Mouse (Mus musculus): ENCODE data around the gene Gpat3. TPM values are rescaled to one million over a fixed set of nuclear protein-coding genes. Genes with fewer than 3 reads are reported as not detected.

Gene Gpat3
- total and polyA plus RNA-seq, 2 experiments: 2.0 to 6.7 TPM

DNA sequence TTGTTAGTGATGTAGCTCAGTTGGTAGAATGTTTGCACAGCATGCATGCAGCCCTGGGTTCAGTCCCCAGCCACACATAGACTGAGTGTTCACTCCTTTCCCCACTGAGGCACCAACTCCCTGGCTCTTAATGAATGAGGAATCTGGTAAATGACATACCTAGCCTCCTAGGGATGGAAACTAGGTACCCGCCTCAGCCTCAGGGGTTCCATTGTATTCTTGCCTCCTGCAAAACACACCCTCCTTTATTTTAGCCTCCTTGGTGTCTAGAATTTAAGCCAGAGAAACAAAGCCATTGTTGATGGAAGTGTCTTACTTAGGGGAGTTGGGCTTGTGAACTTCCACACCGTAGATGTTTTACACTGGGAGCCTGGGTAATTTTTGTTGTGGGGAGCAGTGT is 17.6 kb downstream of the Gpat3 start:
- H3K36me3 ChIP-seq (ENCODE audit: control insufficient read depth, insufficient read depth, low read length): no peaks in the 10 kb centered on the region
- no peak overlapping the region for H3K27ac ChIP-seq (replicated peaks; ENCODE audit: insufficient read depth, low read depth, low read length)
- no peaks in the 10 kb centered on the region for H3K79me2 ChIP-seq (ENCODE audit: control insufficient read depth, insufficient read depth, low read length)
- no peaks in the 10 kb centered on the region for H3K27me3 ChIP-seq (ENCODE audit: control insufficient read depth, insufficient read depth, low read length)
- peaks cover 10% of the 10 kb centered on the region for H3K4me1 ChIP-seq (ENCODE audit: control insufficient read depth, insufficient read depth, low read length)
- TF ChIP-seq POLR2A (IDR thresholded peaks at IDR 0.05; ENCODE audit: extremely low read depth, insufficient read depth, low read length) (no peak), CTCF (IDR thresholded peaks at IDR 0.05; ENCODE audit: low read depth, low read length) (no peak)
- 95% methylated on average over 2 of the region's 2 CpGs for WGBS
- no peak for DNase-seq (ENCODE audit: extremely low read depth, low read depth, low spot score)
- no peak overlapping the region for H3K4me3 ChIP-seq (ENCODE audit: insufficient read depth, low read depth, low read length)
- no peak overlapping the region for H3K9ac ChIP-seq (ENCODE audit: low read depth, low read length)

- no peak for TF ChIP-seq CTCF (IDR thresholded peaks at IDR 0.05; ENCODE audit: low read depth, low read length)
- Histone ChIP-seq H3K27ac (replicated peaks; ENCODE audit: insufficient read depth, low read depth, low read length) (no peak overlapping the region), H3K4me3 (ENCODE audit: insufficient read depth, low read depth, low read length) (no peak overlapping the region), H3K27me3 (ENCODE audit: control insufficient read depth, insufficient read depth, low read length) (no peaks in the 10 kb centered on the region), H3K9ac (ENCODE audit: low read depth, low read length) (no peak overlapping the region), H3K4me1 (ENCODE audit: control insufficient read depth, insufficient read depth, low read length) (peaks cover 10% of the 10 kb centered on the region), H3K36me3 (ENCODE audit: control insufficient read depth, insufficient read depth, low read length) (no peaks in the 10 kb centered on the region), H3K79me2 (ENCODE audit: control insufficient read depth, insufficient read depth, low read length) (no peaks in the 10 kb centered on the region)
- DNase-seq (ENCODE audit: extremely low read depth, low read depth, low spot score): peak; percentile 86
- WGBS: 18% methylated on average over 6 of the region's 6 CpGs
Observed at GRCm38 (mm10) chr5:100864438-100864837, 18.9 kb downstream of the Gpat3 start.

GRCm38 (mm10) chr5:100866183-100866582 is 20.7 kb downstream of the Gpat3 start:
- no peaks in the 10 kb centered on the region for H3K79me2 ChIP-seq (ENCODE audit: control insufficient read depth, insufficient read depth, low read length)
- H3K27ac ChIP-seq (replicated peaks; ENCODE audit: insufficient read depth, low read depth, low read length): no peak overlapping the region
- no peaks in the 10 kb centered on the region for H3K27me3 ChIP-seq (ENCODE audit: control insufficient read depth, insufficient read depth, low read length)
- no peak overlapping the region for H3K4me3 ChIP-seq (ENCODE audit: insufficient read depth, low read depth, low read length)
- no peak overlapping the region for H3K9ac ChIP-seq (ENCODE audit: low read depth, low read length)
- WGBS: 17% methylated on average over 2 of the region's 2 CpGs
- TF ChIP-seq CTCF (IDR thresholded peaks at IDR 0.05; ENCODE audit: low read depth, low read length): no peak
- peak; percentile 48 for DNase-seq (ENCODE audit: extremely low read depth, low read depth, low spot score)
- H3K36me3 ChIP-seq (ENCODE audit: control insufficient read depth, insufficient read depth, low read length): no peaks in the 10 kb centered on the region
- H3K4me1 ChIP-seq (ENCODE audit: control insufficient read depth, insufficient read depth, low read length): peaks cover 9% of the 10 kb centered on the region

DNA sequence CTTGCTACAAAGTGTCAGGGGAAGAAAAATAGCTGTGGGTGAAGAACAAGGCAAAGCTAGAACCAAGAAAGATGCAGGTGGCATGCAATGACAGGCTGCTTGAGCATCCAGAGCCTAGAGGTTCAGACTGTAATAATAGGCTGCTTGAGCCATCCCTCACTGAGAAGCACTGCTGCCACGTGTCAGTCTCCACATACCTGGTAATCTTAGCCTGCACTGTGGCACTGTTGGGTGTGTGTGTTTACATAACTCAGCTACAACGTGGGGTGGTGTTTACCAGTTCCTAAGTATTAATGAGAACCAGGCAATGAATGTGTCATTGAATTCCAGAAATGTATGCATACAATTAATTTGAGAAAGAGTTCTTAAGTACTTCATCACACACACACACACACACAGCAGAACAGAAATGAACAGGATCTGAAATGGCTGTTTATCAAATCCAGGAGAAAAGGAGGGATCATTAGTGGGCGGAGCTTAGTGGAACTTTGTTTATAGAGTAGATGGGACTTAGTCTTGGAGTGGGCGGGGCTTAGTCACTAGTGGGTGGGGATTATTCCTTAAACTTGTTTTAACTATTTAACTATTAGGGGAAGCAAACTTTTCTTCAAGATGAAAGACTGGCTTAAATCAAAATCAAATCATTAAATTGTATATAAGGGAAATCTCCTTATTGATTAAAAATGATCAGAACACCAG is 23.8 kb downstream of the Gpat3 start:
- Histone ChIP-seq H3K36me3 (ENCODE audit: control insufficient read depth, insufficient read depth, low read length) (no peaks in the 10 kb centered on the region), H3K4me1 (ENCODE audit: control insufficient read depth, insufficient read depth, low read length) (peaks cover 3% of the 10 kb centered on the region), H3K9ac (ENCODE audit: low read depth, low read length) (no peak overlapping the region), H3K27me3 (ENCODE audit: control insufficient read depth, insufficient read depth, low read length) (no peaks in the 10 kb centered on the region), H3K27ac (replicated peaks; ENCODE audit: insufficient read depth, low read depth, low read length) (no peak overlapping the region), H3K79me2 (ENCODE audit: control insufficient read depth, insufficient read depth, low read length) (no peaks in the 10 kb centered on the region), H3K4me3 (ENCODE audit: insufficient read depth, low read depth, low read length) (no peak overlapping the region)
- TF ChIP-seq CTCF (IDR thresholded peaks at IDR 0.05; ENCODE audit: low read depth, low read length) (no peak), POLR2A (IDR thresholded peaks at IDR 0.05; ENCODE audit: extremely low read depth, insufficient read depth, low read length) (no peak)
- 57% methylated on average over 4 of the region's 4 CpGs for WGBS
- no peak for DNase-seq (ENCODE audit: extremely low read depth, low read depth, low spot score)

GRCm38 (mm10) chr5:100871987-100872386 is 26.5 kb downstream of the Gpat3 start:
- no peaks in the 10 kb centered on the region for H3K4me1 ChIP-seq (ENCODE audit: control insufficient read depth, insufficient read depth, low read length)
- no peaks in the 10 kb centered on the region for H3K79me2 ChIP-seq (ENCODE audit: control insufficient read depth, insufficient read depth, low read length)
- no peak overlapping the region for H3K27ac ChIP-seq (replicated peaks; ENCODE audit: insufficient read depth, low read depth, low read length)
- WGBS: 80% methylated on average over 8 of the region's 8 CpGs
- H3K4me3 ChIP-seq (ENCODE audit: insufficient read depth, low read depth, low read length): no peak overlapping the region
- 0 out of 2 replicates have a peak, but pooled peaks have one; percentile 17 for TF ChIP-seq CTCF (IDR thresholded peaks at IDR 0.05; ENCODE audit: low read depth, low read length)
- no peak for TF ChIP-seq POLR2A (IDR thresholded peaks at IDR 0.05; ENCODE audit: extremely low read depth, insufficient read depth, low read length)
- H3K9ac ChIP-seq (ENCODE audit: low read depth, low read length): no peak overlapping the region
- no peak for DNase-seq (ENCODE audit: extremely low read depth, low read depth, low spot score)
- no peaks in the 10 kb centered on the region for H3K27me3 ChIP-seq (ENCODE audit: control insufficient read depth, insufficient read depth, low read length)
- H3K36me3 ChIP-seq (ENCODE audit: control insufficient read depth, insufficient read depth, low read length): no peaks in the 10 kb centered on the region

GRCm38 (mm10) chr5:100874721-100875120 is 29.2 kb downstream of the Gpat3 start:
- H3K4me3 ChIP-seq (ENCODE audit: insufficient read depth, low read depth, low read length): no peak overlapping the region
- no peaks in the 10 kb centered on the region for H3K36me3 ChIP-seq (ENCODE audit: control insufficient read depth, insufficient read depth, low read length)
- H3K9ac ChIP-seq (ENCODE audit: low read depth, low read length): no peak overlapping the region
- H3K79me2 ChIP-seq (ENCODE audit: control insufficient read depth, insufficient read depth, low read length): no peaks in the 10 kb centered on the region
- TF ChIP-seq POLR2A (IDR thresholded peaks at IDR 0.05; ENCODE audit: extremely low read depth, insufficient read depth, low read length) (no peak), CTCF (IDR thresholded peaks at IDR 0.05; ENCODE audit: low read depth, low read length) (no peak)
- H3K27me3 ChIP-seq (ENCODE audit: control insufficient read depth, insufficient read depth, low read length): no peaks in the 10 kb centered on the region
- H3K27ac ChIP-seq (replicated peaks; ENCODE audit: insufficient read depth, low read depth, low read length): no peak overlapping the region
- H3K4me1 ChIP-seq (ENCODE audit: control insufficient read depth, insufficient read depth, low read length): no peaks in the 10 kb centered on the region
- DNase-seq (ENCODE audit: extremely low read depth, low read depth, low spot score): no peak
- 87% methylated on average over 7 of the region's 7 CpGs for WGBS
